Mouse (Mus musculus) brain, embryonic 14.5 days (tissue): ENCODE data around the gene Gm43517.

Experiments
- CTCF ChIP-seq: fragments of 200-500 bp; IDR thresholded peaks from 2 replicates; pipeline ENCODE4 v1.5.1; 2012; ENCODE audit warnings: inconsistent platforms, mild to moderate bottlenecking, moderate library complexity, borderline replicate concordance; ENCODE audit not compliant: insufficient read depth, insufficient read length; ENCODE audit errors: extremely low read depth
- POLR2A ChIP-seq: fragments of 200-500 bp; IDR thresholded peaks from 2 replicates; pipeline ENCODE4 v1.6.1; 2012; ENCODE audit warnings: mild to moderate bottlenecking, inconsistent platforms, borderline replicate concordance; ENCODE audit not compliant: poor library complexity, insufficient read depth, insufficient read length, severe bottlenecking; ENCODE audit errors: extremely low read depth

- TF ChIP-seq POLR2A (no peak), CTCF (peak; percentile 66; the same call in 1 of the 2 replicates)
These were observed 10.4 kb upstream of the Gm43517 start for GRCm38 (mm10) chr12:49374606-49374995.
